Comparison of ENCODE assay signal across 24 mouse cellular contexts in the genomic region with DNA sequence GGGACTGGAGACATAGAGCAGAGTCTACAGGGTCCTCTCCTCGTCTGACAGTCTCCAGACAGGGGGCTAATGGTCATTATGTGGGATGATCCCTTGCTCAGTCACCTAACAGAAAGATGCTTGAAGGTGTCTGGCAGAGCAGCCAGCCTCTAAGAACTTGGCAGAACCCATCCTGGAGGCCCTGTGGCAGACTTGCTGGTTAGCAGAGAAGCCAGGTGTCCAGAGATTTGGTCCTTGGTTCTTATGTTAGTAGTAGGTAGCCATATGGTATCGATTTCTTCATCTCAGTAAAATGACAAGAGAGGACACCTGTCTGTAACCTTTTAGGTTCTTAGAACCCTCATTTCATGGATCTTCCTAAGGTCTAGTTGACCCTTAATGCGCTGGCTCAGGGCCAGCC. TPM values are rescaled to one million over a fixed set of nuclear protein-coding genes. Genes with fewer than 3 reads are reported as not detected.
DNase-seq lines count a peak whose midpoint lies in the region; ATAC-seq and TF ChIP-seq lines count a peak whose summit lies in the region.
"Had no signal": no experiment of that assay in that cellular context is flagged by ENCODE, and none has a peak within 500 bp of the region (broad histone marks: within the 10 kb centered on the region; RNA-seq: fewer than 3 reads in every experiment).

No protein-coding gene starts in this region.

- no peaks in the 10 kb centered on the region for H3K27me3 ChIP-seq in cerebellum, adult 2 months (ENCODE audit: control insufficient read depth, insufficient read depth, low read length)
- H3K27me3 ChIP-seq in hindbrain, embryonic 11.5 days (ENCODE audit: control insufficient read depth, insufficient read depth, low read length) = no peaks in the 10 kb centered on the region
- H3K27me3 ChIP-seq: CH12.LX; forebrain, embryonic 13.5 days; hindbrain, embryonic 13.5 days; intestine, embryonic 15.5 days; Patski had no signal

- peak; percentile 33 to 49 for DNase-seq in cerebellum, adult 2 months
- DNase-seq in cerebellum, adult 11 months = no peak
- DNase-seq in cerebellum, adult 9-10 months = peak; percentile 39
- peak; percentile 16 to 43 for DNase-seq in cerebellum, postnatal 14 days
- DNase-seq in hindbrain, embryonic 11.5 days (ENCODE audit: low spot score) = no peak
- DNase-seq in kidney, adult 18-20 months = no peak
- DNase-seq: adrenal gland, postnatal 10 days; adrenal gland, postnatal 36 days; B cell, adult 2 months; gastrocnemius, postnatal 10 days; gastrocnemius, postnatal 36 days; heart, adult 2 months; kidney, adult 11 months; kidney, adult 9 months had no signal

- H3K27ac ChIP-seq in cerebellum, adult 2 months (ENCODE audit: insufficient read depth, low read length) = no peak overlapping the region
- no peak overlapping the region for H3K27ac ChIP-seq in hindbrain, embryonic 11.5 days (ENCODE audit: low read depth, low read length)
- H3K27ac ChIP-seq: forebrain, embryonic 10.5 days; forebrain, embryonic 13.5 days; heart, adult 2 months; hindbrain, embryonic 13.5 days; intestine, embryonic 15.5 days had no signal

- H3K36me3 ChIP-seq in hindbrain, embryonic 11.5 days (ENCODE audit: control insufficient read depth, insufficient read depth, low read length) = no peaks in the 10 kb centered on the region

- peaks cover 8% of the 10 kb centered on the region for H3K4me1 ChIP-seq in cerebellum, adult 2 months (ENCODE audit: control insufficient read depth, insufficient read depth, low read length)
- no peaks in the 10 kb centered on the region for H3K4me1 ChIP-seq in hindbrain, embryonic 11.5 days (replicated peaks; ENCODE audit: control insufficient read depth, insufficient read depth, low read length)

- H3K4me3 ChIP-seq in cerebellum, adult 2 months (replicated peaks; ENCODE audit: insufficient read depth, low read depth, low read length) = no peak overlapping the region
- no peak overlapping the region for H3K4me3 ChIP-seq in hindbrain, embryonic 11.5 days (ENCODE audit: low read depth, low read length)
- H3K4me3 ChIP-seq: forebrain, embryonic 10.5 days; forebrain, embryonic 13.5 days; heart, adult 2 months; hindbrain, embryonic 13.5 days; intestine, embryonic 15.5 days had no signal

- WGBS in cerebellum, adult 2 months = 44% methylated on average over 3 of the region's 3 CpGs
- 89% methylated on average over 3 of the region's 3 CpGs for WGBS in hindbrain, embryonic 11.5 days

- no peak overlapping the region for H3K4me2 ChIP-seq in hindbrain, embryonic 11.5 days (replicated peaks; ENCODE audit: low read depth, low read length)
- H3K4me2 ChIP-seq: forebrain, embryonic 13.5 days; heart, embryonic 11.5 days; hindbrain, embryonic 13.5 days; intestine, embryonic 15.5 days had no signal

- no peak for TF ChIP-seq POLR2A in cerebellum, adult 2 months (IDR thresholded peaks at IDR 0.05; ENCODE audit: borderline replicate concordance, insufficient read depth, low read length)

- no peak for ATAC-seq in hindbrain, embryonic 11.5 days (ENCODE audit: low FRiP score)
- ATAC-seq: forebrain, embryonic 13.5 days; forebrain, embryonic 16.5 days; hindbrain, embryonic 16.5 days; intestine, embryonic 15.5 days; Patski had no signal

- no peak for TF ChIP-seq CTCF in cerebellum, adult 2 months (IDR thresholded peaks at IDR 0.05; ENCODE audit: borderline replicate concordance, insufficient read depth, low read depth, low read length)

- H3K9me3 ChIP-seq in hindbrain, embryonic 11.5 days (ENCODE audit: control insufficient read depth, low read length) = no peaks in the 10 kb centered on the region
- H3K9me3 ChIP-seq: forebrain, embryonic 10.5 days; forebrain, embryonic 13.5 days; G1E; hindbrain, embryonic 13.5 days; intestine, embryonic 15.5 days had no signal

- H3K9ac ChIP-seq in hindbrain, embryonic 11.5 days (ENCODE audit: low read depth, low read length) = no peak overlapping the region
- H3K9ac ChIP-seq: forebrain, embryonic 13.5 days; hindbrain, embryonic 13.5 days; intestine, embryonic 15.5 days had no signal

RNA-seq across cellular contexts. Expression of a gene that starts 28.9 kb away (rescaled TPM):
- polyA plus RNA-seq in cerebellum, adult 2 months (2012; rRNA removed) = 24.7 and 27.8 TPM in 2 replicates
- 11.5 and 12.7 TPM in 2 replicates for polyA plus RNA-seq in hindbrain, embryonic 11.5 days (2014; fragmentation: Nextera tagmentation; extraction: Ambion mirVana)

Comparison
In these comparisons a context has a peak if more than half of its experiments do, and no peak if none do; other contexts are left out.
1. DNase-seq: peak in cerebellum, adult 2 months (2 of 2), cerebellum, adult 9-10 months (single experiment) and cerebellum, postnatal 14 days (2 of 2); none in cerebellum, adult 11 months (single experiment), hindbrain, embryonic 11.5 days (single experiment) and kidney, adult 18-20 months (single experiment).